Mouse (Mus musculus) heart, adult 8-10 months (tissue): ENCODE data around the gene Pnlip. TPM values are rescaled to one million over a fixed set of nuclear protein-coding genes. Genes with fewer than 3 reads are reported as not detected.

Experiments used
- DNase-seq: peaks from one replicate; pipeline ENCODE4 v3.0.0; 2022; ENCODE audit warnings: low spot score
- total RNA-seq, 4 experiments: library from RNA; stranded (reverse); gene quantifications; 2 replicates each; pipeline ENCODE4 v1.2.4; 2022

Gene Pnlip
- total RNA-seq, 4 experiments from 2014 or later = not detected

- DNase-seq = no peak
Measured at GRCm38 (mm10) chr19:58726551-58726950, 74.3 kb downstream of the Pnlip start.

GRCm38 (mm10) chr19:58727756-58728155 lies 75.5 kb downstream of the Pnlip start:
- DNase-seq = no peak

DNA sequence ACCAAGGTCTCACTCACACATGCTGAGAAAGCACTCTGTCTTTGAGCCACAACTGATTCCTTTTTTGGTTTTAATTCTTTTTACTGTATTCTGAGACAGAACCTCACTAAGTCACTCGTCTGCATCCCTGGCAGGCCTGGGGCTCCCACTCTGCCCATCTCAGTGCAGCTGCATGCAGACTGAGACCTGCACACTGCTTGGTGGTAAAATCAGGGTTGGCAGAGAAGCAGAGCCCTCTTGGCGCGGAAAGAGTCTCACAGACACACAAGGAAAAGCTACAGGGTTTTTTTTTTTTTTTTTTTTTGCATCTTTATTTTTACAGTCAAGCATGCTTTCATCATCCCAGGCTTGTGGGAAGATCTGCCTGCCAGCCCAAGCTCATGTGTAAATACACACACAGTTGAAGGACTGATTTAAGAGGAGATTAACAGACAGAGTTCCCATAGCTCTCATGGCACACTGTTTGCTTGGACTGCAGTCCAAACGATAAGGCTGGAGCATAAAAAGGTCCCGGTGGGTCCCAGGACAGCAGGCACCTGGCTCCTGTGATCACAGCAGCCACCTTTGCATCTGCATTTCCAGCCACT lies 76.2 kb downstream of the Pnlip start, which contains the start of gene Pnliprp1:
TSS of gene Pnliprp1 (plus strand) at position 443 of the 587 bp plus-strand sequence.
- no peak for DNase-seq

Other genes starting within 250 kb of the Pnlip start
- gene Gfra1, start 196.6 kb upstream of the Pnlip start, total RNA-seq = 1 to 10 TPM; 4.8 to 5.4 (median 5.2) TPM
- gene Ccdc172, start 140.5 kb upstream of the Pnlip start, total RNA-seq = not detected
- gene Pnliprp1, start 76.4 kb downstream of the Pnlip start, total RNA-seq = not detected
- gene Pnliprp2, start 107.2 kb downstream of the Pnlip start, total RNA-seq = not detected
- gene 1700019N19Rik, start 142.0 kb downstream of the Pnlip start, total RNA-seq = not detected